Mouse (Mus musculus): ENCODE measurements around the gene Gm5431. TPM values are rescaled to one million over a fixed set of nuclear protein-coding genes. Genes with fewer than 3 reads are reported as not detected.

The Gm5431 gene
- polyA plus RNA-seq, 1 experiment, result not detected

DNA sequence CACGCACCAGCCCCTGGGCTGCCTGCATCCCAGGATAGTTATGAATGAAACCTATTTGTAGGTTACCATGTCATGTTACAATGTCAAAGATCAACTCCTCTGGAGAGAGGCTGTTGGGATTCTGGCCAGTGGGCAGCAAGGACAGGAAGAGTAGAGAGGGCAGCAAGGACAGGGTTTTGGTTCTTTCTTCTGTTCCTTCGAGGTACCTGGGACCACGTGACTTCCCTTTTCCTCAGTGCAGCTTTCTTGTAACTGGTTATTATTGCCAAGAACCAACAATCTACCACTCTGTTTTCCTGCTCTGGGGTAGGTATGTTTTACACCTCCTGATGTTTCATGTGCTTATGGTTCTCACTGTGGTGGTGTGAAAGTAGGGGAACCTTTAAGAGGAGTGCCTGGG, 38.2 kb downstream of the Gm5431 start:
- 40% methylated on average over 3 of the region's 3 CpGs for WGBS

DNA sequence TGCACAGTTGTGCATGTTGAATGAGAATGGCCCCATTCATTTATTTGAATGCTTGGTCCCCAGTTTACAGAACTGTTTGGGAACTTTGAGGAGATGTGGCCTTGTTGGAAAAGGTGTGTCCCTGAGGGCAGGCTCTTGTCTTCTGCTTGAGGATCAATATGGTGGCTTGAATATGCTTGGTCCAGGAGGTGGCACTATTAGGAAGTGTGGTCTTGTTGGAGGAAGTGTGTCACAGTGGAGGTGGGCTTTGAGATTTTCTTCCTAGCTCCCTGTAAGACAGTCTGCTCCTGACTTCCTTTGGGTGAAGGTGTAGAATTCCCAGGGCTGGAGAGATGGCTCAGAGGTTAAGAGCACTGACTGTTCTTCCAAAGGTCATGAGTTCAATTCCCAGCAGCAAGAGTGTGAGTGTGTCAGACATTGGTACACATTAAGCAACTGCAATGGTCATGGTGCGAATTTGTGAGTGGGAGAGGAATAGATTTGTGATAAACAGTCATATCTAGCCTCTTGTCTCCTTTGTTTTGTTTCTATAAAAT, 39.2 kb downstream of the Gm5431 start:
- Histone ChIP-seq H3K4me3 (replicated peaks; ENCODE audit: control insufficient read depth, low read depth, low read length) (no peak overlapping the region), H3K4me1 (ENCODE audit: control insufficient read depth, insufficient read depth, low read length) (no peaks in the 10 kb centered on the region), H3K27ac (ENCODE audit: control insufficient read depth, insufficient read depth, low read depth, low read length, poor library complexity) (no peak overlapping the region)
- TF ChIP-seq POLR2A (IDR thresholded peaks at IDR 0.05; ENCODE audit: borderline replicate concordance, control insufficient read depth, low read depth, low read length), result no peak
- 83% methylated on average over 1 of the region's 1 CpGs for WGBS

More for the DNA sequence above, 38.2 kb downstream of the Gm5431 start:
- no peak overlapping the region for H3K4me3 ChIP-seq (replicated peaks; ENCODE audit: control insufficient read depth, low read depth, low read length)
- H3K27ac ChIP-seq (ENCODE audit: control insufficient read depth, insufficient read depth, low read depth, low read length, poor library complexity), result no peak overlapping the region
- TF ChIP-seq CTCF (IDR thresholded peaks at IDR 0.05; ENCODE audit: control insufficient read depth, insufficient read depth, low read length), result no peak
- no peak for TF ChIP-seq POLR2A (IDR thresholded peaks at IDR 0.05; ENCODE audit: borderline replicate concordance, control insufficient read depth, low read depth, low read length)
- no peaks in the 10 kb centered on the region for H3K4me1 ChIP-seq (ENCODE audit: control insufficient read depth, insufficient read depth, low read length)

DNA sequence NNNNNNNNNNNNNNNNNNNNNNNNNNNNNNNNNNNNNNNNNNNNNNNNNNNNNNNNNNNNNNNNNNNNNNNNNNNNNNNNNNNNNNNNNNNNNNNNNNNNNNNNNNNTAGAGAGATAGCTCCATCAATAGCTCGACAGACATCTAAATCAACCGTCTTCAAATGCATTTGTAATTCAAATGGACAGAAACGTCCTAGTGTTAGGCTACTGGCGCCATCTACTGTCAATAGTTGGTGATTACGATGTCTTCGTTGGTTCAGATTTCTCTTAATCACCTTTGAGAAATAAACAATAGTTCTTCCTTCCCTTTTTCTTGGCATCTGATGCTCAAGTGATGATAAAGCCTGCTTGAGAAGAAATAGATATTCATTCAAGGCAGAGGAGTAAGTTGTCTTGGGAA, 43.0 kb downstream of the Gm5431 start:
- Histone ChIP-seq H3K4me1 (ENCODE audit: control insufficient read depth, insufficient read depth, low read length) (no peaks in the 10 kb centered on the region), H3K27ac (ENCODE audit: control insufficient read depth, insufficient read depth, low read depth, low read length, poor library complexity) (no peak overlapping the region), H3K4me3 (replicated peaks; ENCODE audit: control insufficient read depth, low read depth, low read length) (no peak overlapping the region)
- under 1% methylated on average over 6 of the region's 6 CpGs for WGBS
- no peak for TF ChIP-seq POLR2A (IDR thresholded peaks at IDR 0.05; ENCODE audit: borderline replicate concordance, control insufficient read depth, low read depth, low read length)
- peak; percentile 36; the same call in 1 of the 2 replicates for TF ChIP-seq CTCF (IDR thresholded peaks at IDR 0.05; ENCODE audit: control insufficient read depth, insufficient read depth, low read length)

DNA sequence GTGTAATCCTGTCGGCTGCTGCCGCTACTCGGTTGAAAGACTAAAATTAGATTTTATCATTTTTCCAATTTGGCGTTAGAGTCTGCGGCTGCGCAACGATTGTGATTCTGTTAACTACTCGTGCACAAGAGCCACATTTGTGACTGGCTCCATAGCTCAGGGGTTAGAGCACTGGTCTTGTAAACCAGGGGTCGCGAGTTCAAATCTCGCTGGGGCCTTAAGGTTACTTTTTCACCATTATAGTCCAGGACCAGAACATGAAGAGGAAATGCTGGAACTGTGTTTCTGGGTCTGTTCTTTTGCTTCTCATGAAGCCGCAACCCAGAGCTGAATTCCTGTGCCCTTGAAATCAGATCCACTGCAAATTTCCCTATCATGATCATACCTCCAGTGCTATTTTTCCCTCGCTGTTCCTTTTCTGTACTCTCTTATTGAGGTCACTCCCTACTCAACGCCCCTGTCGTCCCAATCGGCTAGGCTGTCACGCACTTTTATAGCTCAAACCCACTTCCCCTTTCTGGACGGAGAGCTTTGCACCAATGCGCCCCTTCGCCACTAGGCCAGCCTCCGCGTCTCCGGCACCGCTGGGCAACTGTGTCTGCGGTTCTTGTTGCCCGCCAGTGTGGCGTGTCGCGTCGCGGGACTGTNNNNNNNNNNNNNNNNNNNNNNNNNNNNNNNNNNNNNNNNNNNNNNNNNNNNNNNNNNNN, 48.4 kb downstream of the Gm5431 start:
- TF ChIP-seq POLR2A (IDR thresholded peaks at IDR 0.05; ENCODE audit: borderline replicate concordance, control insufficient read depth, low read depth, low read length) (peak; percentile 48; the same call in 1 of the 2 replicates), CTCF (IDR thresholded peaks at IDR 0.05; ENCODE audit: control insufficient read depth, insufficient read depth, low read length) (peak; percentile 35; the same call in 1 of the 2 replicates)
- H3K27ac ChIP-seq (ENCODE audit: control insufficient read depth, insufficient read depth, low read depth, low read length, poor library complexity), result peak overlapping the region; percentile 18
- under 1% methylated on average over 31 of the region's 31 CpGs for WGBS
- H3K4me1 ChIP-seq (ENCODE audit: control insufficient read depth, insufficient read depth, low read length), result no peaks in the 10 kb centered on the region; the same call in 1 of the 2 replicates
- peak overlapping the region; percentile 70 for H3K4me3 ChIP-seq (replicated peaks; ENCODE audit: control insufficient read depth, low read depth, low read length)

DNA sequence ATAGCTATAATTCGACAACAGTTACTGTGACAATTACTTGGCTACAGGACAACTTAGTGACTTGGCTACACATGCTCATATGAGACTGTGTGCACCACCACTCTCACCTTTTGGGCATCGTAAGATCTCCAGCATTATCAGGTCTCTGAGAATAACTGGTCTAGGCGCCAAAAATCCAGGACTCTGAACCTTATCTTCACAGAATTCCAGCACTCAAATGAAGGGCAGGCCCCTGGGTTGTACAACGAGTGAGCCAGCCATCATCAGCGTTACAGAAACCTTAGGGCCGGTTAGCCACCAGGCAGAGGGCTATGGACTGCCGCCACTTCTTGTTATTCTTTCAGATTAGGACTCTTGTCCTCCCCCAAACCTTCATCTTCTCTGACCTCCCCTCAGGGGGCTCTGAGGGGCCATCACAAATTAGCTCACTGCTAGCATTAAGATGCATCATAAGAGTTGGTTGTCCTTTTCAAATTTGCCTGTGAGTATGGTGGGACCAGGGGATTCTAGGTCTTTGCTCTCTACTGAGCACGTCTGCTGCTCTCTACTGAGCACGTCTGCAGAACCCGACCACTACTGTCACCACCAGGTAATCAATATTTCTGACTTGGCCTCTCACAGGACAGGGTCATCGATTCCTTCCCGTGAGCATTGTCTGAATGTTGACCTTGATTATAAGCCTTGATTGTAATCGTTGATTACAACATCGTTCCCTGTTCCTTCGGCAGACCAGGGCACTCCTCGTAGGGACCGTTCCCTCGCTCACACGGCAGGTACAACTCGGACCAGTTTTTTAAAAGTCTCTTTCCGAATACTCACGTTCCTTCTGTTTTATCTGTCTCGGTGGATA, 49.2 kb downstream of the Gm5431 start:
- peak overlapping the region; percentile 70 for H3K4me3 ChIP-seq (replicated peaks; ENCODE audit: control insufficient read depth, low read depth, low read length)
- no peak overlapping the region for H3K27ac ChIP-seq (ENCODE audit: control insufficient read depth, insufficient read depth, low read depth, low read length, poor library complexity)
- TF ChIP-seq POLR2A (IDR thresholded peaks at IDR 0.05; ENCODE audit: borderline replicate concordance, control insufficient read depth, low read depth, low read length) (no peak), CTCF (IDR thresholded peaks at IDR 0.05; ENCODE audit: control insufficient read depth, insufficient read depth, low read length) (no peak)
- WGBS, result 11% methylated on average over 23 of the region's 23 CpGs
- no peaks in the 10 kb centered on the region; the same call in 1 of the 2 replicates for H3K4me1 ChIP-seq (ENCODE audit: control insufficient read depth, insufficient read depth, low read length)

DNA sequence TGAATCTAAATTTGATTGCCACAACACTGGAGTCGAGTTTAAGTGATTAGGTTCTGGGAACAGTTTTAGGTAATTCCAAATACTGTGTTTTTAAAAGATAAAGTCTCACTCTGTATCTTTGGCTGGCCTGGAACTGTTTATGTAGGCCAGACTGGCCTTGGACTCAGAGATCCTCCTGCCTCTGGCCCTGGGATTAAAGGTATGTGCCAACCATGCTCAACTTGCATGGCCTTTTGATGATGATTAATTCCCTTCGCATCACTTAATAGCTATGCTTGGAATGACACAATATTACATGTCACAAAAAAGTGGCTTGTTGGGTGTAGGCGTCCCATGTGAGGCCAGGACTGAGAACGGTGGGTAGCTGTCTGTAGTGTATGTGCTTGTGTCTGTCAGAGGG, 49.8 kb downstream of the Gm5431 start:
- H3K4me1 ChIP-seq (ENCODE audit: control insufficient read depth, insufficient read depth, low read length), result no peaks in the 10 kb centered on the region; the same call in 1 of the 2 replicates
- no peak overlapping the region for H3K4me3 ChIP-seq (replicated peaks; ENCODE audit: control insufficient read depth, low read depth, low read length)
- WGBS, result 83% methylated on average over 4 of the region's 4 CpGs
- TF ChIP-seq POLR2A (IDR thresholded peaks at IDR 0.05; ENCODE audit: borderline replicate concordance, control insufficient read depth, low read depth, low read length), result no peak
- no peak for TF ChIP-seq CTCF (IDR thresholded peaks at IDR 0.05; ENCODE audit: control insufficient read depth, insufficient read depth, low read length)
- no peak overlapping the region for H3K27ac ChIP-seq (ENCODE audit: control insufficient read depth, insufficient read depth, low read depth, low read length, poor library complexity)

DNA sequence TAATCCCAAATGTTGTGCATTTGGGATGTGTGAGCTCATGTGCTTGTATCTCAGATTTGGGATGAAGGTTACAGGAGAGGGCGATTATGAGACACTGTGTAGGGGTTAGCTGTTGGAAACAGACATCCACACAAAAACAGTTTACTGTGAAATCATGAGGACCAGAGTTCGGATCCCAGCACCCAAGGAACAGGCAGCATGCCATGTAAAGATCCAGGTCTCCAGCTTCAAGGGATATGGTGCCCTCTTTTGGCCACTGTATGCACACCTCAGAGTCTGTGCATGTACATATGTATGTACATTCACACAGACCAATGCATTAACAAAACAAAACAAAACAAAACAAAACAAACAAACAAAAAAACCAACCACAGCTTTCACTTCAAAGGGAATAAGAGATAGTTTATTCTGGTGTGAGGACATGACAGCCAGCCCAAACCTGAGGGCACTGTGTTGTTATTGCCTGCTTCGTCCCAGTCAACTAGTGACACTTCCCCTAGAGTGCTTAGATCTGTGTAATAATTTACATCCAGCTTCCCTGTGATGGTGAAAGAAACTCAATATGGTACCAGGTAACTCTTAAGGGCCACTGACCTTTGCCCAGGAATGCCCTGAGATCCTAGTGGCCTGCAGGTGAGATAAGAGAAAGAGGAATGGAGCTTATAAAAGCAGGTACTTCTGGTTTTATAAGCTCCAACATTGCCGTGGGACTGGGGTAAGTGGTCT, 50.6 kb downstream of the Gm5431 start:
- 78% methylated on average over 4 of the region's 4 CpGs for whole genome bisulfite sequencing
- Histone ChIP-seq H3K4me3 (replicated peaks; ENCODE audit: control insufficient read depth, low read depth, low read length) (no peak overlapping the region), H3K4me1 (ENCODE audit: control insufficient read depth, insufficient read depth, low read length) (no peaks in the 10 kb centered on the region; the same call in 1 of the 2 replicates), H3K27ac (ENCODE audit: control insufficient read depth, insufficient read depth, low read depth, low read length, poor library complexity) (no peak overlapping the region)
- TF ChIP-seq POLR2A (IDR thresholded peaks at IDR 0.05; ENCODE audit: borderline replicate concordance, control insufficient read depth, low read depth, low read length) (no peak), CTCF (IDR thresholded peaks at IDR 0.05; ENCODE audit: control insufficient read depth, insufficient read depth, low read length) (peak; percentile 32; the same call in 1 of the 2 replicates)

Measured in bone marrow, adult 2 months (tissue).